Mouse (Mus musculus) mesoderm, embryonic 11.5 days (tissue): Measurements from ENCODE around the gene Slc35b1.
A peak's percentile ranks its signal among the peaks of the same experiment; 100 is the strongest.

ENCODE experiments used
- DNase-seq: peaks from one replicate; pipeline ENCODE4 v3.0.0-alpha.2; 2012; ENCODE audit warnings: low read depth, low spot score

Slc35b1 gene

GRCm38 (mm10) chr11:95384319-95384972 is at the start of gene Slc35b1:
Slc35b1 (plus strand) TSS chr11:95384692.
- DNase-seq = peak; percentile 98

DNA sequence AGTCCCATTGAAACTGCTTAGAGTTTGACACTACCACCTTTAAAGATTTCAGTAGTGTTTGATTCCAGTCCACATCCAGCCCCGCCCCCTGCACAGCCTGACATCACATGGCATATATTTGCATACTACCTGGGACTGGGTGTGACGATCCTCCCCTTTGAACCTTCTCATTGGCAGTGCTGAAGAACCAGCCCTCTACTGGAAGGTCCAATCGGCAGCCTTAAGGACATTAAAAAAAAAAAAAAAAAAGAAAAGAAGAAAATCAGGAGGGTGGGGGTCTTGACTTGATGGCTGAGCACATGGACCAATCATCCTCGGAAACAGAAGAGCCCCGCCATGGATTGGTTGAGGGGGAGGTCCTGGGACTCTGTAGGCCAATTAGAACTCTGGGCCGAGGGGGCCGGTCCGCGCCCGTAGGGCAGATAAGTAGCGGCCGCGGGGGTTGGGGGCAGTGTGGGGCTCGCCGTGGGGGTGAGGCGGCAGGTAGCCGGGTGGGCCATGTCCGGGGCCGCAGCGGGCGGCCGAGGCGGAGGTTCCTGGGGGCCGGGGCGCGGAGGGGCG is 47.8 kb upstream of the Slc35b1 start, which contains the start of gene Fam117a:
Gene Fam117a (plus strand): TSS at position 451 of the 561 bp plus-strand sequence.
- DNase-seq = peak; percentile 93

DNA sequence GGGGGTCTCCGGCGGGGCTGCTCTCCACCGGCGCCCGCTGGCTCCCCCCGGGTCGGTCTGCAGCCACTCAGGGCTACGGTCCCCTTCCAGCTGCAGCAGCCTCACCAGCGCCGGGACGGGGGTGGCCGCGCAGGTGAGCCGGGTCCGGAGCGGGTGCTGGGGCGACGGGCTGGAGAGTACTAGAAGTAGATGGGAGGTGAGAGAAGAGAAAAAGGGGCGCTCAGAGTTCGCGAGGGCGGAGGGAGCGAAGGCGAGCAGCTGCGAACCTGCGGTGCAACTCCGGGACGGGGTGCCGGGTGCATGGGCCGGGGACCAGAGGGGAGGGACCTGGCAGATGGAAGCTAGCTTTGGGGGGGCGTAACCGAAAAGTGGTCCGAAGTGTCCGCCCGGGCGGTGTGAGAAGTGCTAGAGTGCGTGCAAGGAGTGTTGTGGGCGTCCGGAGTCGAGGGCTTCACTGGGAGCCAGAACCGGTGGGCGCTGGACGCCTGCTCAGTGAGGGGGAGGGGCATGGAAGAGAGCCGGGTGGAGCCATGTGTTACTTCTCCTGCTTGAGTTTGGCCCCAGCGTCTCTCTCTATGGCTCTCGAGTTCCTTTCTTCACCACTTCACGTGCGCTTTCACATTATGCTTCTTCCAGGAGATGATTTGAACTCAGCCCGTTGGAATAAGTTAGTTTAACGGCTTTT is 47.2 kb upstream of the Slc35b1 start:
- peak; percentile 75 for DNase-seq

- no peak for DNase-seq
Observed at GRCm38 (mm10) chr11:95337846-95338342, 46.6 kb upstream of the Slc35b1 start.

GRCm38 (mm10) chr11:95339471-95340021 is 44.9 kb upstream of the Slc35b1 start:
- DNase-seq = peak; percentile 52

DNA sequence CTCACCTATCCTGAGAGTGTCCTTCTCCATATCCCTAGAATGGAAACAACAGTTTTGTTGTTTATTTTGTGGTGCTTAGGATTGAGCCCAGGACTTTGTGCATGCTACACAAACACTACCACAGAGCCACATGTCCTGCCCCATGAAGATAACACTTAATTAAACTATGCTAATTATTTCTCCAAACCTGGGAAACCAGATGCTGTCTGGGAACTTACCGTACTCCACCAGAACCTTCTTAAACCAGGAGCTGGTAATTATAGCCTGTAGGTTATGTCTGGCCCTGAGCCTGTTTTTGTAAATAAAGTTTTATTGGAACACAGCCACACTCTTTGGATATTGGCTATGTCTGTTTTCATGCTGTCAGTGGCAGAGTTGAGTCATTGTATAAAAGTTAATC is 44.2 kb upstream of the Slc35b1 start:
- DNase-seq = no peak

- no peak for DNase-seq
Observed at GRCm38 (mm10) chr11:95340664-95341063, 43.8 kb upstream of the Slc35b1 start.

GRCm38 (mm10) chr11:95343180-95343579 is 41.3 kb upstream of the Slc35b1 start:
- no peak for DNase-seq

- DNase-seq = no peak
Observed at GRCm38 (mm10) chr11:95344181-95344580, 40.3 kb upstream of the Slc35b1 start.

GRCm38 (mm10) chr11:95350289-95350688 is 34.2 kb upstream of the Slc35b1 start:
- DNase-seq = no peak

GRCm38 (mm10) chr11:95350960-95351359 is 33.5 kb upstream of the Slc35b1 start:
- DNase-seq = no peak

DNA sequence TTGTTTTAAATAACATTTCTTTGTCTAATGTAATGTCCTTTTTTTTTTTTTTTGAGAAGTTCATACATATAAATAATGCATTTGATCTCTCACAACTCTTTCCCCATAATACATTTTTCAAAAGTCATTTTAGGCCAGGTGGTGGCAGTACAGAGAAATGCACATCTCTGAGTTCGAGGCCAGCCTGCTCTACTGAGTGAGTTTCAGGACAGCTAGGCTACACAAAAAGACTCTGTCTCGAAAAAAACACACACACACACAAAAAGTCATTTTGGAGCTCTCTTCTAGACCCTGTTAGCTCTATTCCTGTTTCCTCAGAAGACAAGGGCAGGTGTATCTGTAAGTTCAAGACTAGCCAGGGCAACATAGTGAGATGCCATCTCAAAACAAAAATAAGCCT is 31.8 kb upstream of the Slc35b1 start:
- no peak for DNase-seq

- no peak for DNase-seq
Observed at GRCm38 (mm10) chr11:95353226-95353625, 31.3 kb upstream of the Slc35b1 start.

DNA sequence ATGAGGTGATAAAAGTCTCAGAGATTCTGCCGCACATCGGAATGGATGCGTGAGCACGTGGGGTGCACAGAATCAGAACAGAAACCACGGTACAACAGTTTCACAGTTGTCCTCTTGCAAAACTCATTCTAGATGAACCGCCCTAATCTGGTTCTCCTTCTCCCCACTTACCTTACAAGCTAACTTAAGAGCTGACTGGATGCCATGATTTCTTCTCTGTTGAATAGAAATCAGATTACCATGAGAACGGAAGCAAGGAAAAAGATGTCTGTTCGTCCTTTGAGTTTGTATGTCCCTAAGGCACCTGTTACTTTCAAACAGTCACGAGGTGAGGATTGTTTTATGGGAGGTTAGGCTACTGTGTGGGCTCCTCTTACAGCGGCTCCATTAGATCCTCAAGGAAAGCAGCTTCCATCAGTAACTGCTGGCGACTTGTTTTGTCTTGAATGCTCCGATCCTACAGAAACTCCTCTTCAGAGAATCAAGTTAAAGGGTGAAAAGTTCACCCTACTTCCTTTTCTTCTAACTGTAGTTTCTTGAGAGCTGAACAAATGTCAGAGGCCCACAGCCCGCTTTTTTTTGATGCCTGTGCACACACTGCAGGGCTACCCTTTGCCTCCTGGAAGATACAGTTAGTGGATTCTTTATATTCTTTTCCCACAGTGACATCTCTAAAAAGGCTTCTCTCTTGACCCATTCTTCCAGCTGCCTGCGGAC is 30.1 kb upstream of the Slc35b1 start:
- DNase-seq = no peak

DNA sequence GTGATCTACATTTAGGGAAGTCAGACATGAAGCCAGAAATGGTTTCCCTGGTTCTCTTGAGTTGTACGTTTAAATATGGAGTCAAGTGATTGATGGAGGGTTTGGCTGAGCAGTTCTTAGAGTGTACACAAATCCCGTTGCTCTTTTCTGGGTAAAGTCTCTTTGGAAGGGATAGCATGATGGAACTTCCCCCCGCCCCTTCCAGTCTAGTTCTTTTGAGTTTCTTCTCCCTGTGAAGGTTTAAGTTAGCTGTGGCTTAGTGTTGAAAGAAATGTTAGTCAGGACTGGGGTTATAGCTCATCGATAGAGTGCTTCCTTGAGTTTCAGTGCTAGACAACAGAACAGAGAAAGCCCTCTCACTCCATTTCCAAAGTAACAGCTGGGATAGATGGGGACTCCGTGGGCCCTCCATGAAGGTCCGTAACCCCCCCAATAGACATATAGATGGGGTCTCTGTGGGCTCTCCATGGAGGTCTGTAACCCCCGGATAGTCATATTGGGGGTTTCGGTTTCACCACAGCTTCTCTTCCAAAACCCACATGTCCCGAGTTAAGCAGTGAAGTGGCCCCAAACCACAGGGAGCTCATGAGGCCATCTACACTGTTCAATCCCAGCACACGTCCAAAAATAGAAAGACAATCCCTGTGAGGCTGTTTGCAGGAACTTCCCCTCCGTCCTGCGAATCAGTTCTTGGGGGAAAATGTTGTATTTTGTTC is 29.4 kb upstream of the Slc35b1 start:
- no peak for DNase-seq

DNA sequence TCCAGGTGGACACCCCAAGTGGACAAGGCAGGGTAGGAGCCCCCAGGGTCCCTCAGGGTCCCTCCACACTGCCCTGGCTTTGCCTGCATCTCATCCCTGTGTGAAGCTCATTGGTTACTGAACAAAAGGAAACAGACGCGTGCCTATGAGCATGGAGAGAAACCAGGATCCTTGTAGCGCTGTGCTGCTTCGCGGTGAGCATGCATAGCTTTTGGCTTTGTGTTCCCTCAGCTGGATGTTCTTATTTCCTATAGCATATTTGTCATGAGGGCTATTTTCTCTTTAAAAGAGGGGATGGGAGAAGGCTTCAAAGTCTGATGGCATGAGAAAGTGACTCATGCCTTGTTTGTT is 28.9 kb upstream of the Slc35b1 start:
- no peak for DNase-seq

- no peak for DNase-seq
Observed at GRCm38 (mm10) chr11:95356039-95356438, 28.5 kb upstream of the Slc35b1 start.

DNA sequence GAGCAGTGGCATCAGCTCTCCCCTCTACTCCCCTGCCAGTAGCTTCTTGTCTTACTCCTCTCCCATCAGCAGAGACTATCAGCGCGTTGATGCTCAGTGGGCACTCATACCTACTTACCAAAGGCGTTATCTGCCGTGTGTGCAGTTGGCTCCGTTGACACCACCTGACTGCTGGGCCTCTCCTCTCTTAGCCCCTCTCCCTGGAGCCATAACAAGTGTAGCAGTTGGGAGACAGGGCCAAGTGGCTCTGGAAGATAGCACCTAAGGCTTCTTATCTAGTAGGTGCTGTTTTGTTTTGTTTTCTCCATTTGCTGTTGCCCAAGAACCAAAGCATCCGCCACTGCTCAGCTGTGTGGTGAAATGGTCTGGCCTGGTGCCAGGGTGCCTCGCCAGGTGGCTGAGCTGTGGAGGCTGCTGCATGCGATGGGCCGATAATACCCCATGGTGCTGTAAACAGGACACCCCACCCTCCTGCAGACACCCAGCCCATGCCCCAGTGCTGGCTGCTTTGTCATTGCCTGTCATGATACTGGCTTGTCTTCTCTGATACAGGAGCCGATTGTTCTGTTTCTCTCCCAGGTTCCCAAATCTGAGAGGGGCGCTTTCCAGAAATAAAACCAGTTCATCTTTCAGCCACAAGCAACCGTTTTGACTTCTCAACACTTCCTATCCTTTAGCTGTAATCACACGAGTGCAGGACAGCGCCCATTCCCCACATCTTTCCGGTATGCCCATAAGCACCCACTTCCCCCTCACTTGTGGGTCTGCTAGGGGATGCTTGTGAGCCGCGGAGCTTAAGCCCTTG is 27.8 kb upstream of the Slc35b1 start:
- DNase-seq = no peak

GRCm38 (mm10) chr11:95358263-95358662 is 26.2 kb upstream of the Slc35b1 start:
- DNase-seq = no peak

- no peak for DNase-seq
Observed at GRCm38 (mm10) chr11:95364388-95364787, 20.1 kb upstream of the Slc35b1 start.
